Mouse (Mus musculus) right cerebral cortex, postnatal 4 days (tissue): ENCODE results near the gene Hbp1.

Source experiments
- DNase-seq: peaks from one replicate; pipeline ENCODE4 v3.0.0-alpha.2; 2022

Hbp1 gene

DNA sequence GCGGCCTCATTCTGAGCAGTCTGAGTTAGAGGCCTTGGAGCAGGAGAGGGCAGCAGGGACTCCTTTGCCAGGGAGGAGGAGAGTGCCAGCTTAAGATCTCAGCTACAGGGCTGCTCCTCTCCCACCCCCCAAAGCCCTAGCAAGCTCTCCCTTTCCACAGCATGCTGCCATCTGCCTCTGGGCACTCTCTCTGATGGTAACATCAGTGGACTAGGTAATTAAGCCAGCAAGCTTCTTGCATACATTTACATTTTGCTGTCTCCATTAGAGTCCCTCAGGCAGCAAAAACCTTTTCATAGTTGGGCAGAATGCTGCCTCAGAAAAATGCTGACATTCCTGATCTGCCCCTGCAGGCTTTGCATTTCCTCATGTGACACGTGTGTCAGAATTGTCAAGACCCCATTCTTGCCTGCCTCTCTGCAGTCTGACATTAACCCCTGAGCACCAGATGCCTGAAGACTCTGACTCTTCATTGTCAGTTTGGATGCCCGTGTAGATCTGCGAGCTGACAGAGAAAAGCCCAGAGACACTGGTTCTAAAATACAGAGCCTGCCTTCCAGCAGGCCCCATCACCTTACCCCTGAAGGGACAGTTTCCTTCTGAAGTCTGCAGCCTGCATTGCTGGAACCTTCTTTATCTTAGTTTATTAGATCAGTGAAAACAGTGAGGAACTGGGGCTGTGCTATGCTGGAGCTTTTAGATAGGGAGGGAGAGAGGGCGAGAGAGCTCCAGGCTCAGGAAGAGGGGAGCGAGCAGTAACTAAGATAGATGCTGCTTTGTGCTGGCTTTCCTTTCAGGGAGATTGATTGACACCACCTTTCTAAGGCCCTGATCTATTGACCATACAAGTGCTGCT, 44.4 kb downstream of the Hbp1 start:
- DNase-seq: peak; percentile 34

DNA sequence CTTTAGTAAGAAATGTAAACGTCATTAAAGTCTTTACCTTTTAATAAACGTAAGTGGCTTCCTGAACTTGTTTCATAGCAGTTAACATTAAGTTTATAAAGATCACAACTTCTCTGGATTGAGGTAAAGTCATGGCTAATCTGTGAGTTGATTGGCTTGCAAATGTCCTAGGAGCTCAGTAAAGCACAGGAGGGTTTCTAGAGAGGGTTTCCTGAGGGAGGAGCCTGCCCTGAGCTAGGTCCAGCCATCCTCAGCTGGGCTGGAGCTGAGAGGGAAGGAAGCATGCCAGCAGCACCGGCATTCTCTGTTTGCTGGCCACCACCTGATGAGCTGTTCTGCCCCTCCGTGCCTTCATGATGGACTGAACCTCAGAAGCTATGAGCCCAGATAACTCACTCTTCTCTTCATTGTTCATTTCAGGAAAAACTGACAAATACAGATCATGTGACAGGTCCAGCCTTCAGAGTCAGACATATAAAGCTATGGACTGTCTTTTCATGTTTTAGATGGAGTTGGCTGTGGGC, 49.9 kb downstream of the Hbp1 start:
- no peak for DNase-seq

DNA sequence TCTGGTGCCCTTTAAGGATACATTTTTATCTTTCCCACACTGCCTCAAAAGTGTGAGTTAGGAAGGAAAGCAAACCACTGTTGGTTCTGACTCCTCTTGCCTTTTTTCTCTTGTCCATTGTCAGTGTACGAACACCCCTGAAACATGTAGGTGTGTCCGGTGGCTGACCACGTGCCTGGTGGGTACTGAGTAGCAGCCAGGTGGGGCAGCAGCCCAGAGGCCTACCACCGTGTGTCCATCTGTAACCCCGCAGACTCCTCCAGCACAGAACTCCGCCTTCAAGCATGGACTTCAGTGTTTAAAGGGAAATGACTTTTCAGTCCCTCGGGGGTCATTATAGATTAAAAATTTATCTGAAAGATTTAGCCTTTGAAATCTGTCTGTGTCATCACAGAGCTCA, 52.9 kb downstream of the Hbp1 start:
- no peak for DNase-seq

DNA sequence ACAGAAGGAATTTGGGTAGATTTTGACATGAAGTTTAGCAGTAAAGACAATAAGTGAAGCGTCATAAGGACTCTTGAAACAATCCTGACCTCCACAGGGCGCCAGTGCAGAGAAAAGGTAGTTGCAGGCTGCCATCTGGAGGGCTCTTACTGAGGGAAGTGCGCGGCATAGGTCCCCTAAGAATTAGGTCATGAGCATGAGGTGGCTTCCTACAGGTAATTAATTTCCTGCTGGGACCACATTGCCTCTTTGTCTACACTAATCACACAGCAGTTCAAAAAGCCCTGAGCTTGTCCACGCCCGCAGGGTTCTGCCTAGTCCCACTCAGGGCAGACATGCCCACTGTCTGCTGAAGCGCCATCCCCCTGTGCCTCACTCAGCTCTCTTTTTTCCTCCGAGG, 53.3 kb downstream of the Hbp1 start:
- no peak for DNase-seq

DNA sequence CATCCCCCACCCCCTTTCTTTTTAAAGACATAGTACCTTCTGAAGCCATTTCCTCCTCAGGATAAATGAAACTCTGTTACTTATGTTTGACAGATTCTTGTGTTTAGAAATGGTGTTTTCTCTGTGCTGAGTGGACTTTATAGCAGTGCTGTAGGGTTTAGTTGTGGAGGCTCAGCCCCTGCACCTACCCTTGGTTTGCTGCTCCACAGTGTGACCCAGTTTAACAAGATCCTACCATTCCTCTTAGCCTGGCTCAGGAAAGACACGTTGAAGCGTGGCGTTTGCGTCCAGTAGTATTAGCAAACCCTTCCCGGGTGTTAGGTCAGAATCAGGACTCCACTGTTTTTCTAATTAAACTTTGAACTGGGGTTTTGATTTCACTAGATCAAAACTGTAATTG, 54.0 kb downstream of the Hbp1 start:
- no peak for DNase-seq

DNA sequence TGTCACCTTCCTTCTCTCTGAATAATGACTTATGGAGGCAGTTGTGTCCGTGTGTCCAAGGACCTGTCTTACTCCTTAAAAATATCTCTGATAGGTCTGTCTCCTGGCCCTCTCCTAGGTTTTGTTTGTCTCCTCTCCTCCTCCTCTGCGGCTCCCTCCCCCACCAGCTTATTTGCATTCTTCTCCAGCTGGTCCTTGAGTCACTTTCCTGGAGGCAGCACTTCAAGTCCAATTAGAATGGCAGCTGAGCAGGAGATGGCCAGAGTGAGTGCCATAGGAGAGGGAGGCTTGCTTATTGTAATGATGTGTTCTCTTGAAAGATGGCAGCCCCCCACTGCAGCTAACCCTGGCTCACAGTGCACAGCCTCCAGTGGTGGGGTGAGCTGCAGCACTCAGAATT, 54.4 kb downstream of the Hbp1 start:
- no peak for DNase-seq

DNA sequence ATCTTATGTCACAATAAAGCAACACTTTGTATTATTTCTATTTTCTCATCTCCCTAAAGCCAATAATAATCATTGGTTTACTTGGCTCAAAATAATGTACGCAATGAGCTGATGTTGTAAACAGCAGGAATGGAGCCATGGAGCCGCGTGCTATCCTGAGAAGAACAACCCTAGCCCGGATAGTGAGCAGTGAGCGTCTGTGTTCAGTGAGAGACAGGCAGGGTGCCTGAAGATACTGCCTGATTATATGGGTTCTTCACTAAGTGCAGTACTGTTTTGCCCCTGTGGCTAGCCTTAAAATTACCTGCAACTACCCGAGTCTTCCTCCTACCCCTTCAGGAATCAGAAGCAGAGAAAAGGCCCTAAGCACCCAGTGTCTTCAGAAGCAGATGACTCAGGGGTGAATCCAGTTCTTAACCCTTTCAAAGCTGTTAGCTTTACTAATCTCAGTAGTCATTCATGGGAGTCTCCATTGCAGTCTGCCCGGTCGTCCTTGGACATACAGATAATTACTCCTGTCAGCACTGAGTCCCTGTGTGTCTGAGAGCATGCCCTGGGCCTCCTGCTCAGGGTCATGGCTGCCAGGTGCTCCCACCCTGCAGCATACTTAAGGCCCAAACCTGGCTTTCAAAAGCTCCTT, 55.1 kb downstream of the Hbp1 start:
- DNase-seq: no peak

DNA sequence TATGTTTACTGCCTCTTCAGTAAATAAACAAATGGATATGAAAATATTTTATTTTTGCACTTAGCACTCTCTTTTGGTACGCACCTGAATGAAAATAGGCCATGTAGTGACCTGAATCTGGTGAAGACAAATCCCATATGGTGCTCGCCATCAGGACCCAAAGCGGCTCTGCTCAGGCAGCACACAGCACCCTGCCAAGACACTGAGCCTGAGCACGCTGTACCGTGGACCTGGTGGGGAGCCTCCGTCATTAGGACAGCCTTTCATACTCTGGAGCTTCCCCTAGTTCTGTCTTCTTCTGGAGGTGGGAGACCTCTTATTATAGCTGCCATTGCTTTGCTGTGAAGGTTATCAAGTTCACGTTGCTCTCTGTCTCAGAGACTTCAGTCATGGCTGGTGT, 57.6 kb downstream of the Hbp1 start:
- no peak for DNase-seq

DNA sequence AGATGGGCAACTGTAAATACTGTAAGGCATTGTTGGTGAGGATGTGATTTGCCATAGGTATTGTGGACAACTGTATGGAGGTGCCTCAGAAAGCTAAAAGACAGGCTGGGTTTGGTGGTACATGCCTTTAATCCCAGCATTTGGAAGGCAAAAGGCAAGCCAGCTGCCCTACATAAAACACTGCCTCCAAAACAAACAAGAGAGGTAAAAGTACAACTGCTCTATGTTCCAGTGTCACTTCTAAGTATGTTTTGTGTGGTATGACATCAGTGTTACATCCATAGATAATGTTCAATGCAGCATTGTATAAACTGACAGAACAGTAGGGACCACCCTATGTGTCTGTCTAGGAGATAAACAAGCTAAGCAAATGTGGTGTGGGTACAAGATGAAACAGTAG, 58.3 kb downstream of the Hbp1 start:
- no peak for DNase-seq

DNA sequence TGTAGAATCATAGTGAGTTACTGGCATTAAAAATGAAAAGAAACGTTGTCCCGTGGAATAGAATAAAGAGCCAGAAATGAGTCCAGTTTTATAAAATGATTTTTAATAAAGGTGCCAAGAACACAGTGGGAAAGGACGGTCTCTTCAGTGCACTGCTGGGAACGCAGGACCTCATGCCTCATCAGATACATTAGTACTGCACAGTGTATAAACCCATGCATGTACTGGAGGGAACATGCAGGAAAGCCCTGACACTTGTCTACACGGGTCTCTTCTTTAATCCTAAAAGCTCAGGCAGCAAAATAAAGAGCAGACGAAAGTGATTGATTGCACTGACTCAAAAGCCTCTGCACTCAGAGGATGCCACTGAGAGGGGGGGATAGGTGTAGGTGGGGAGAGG, 59.6 kb downstream of the Hbp1 start:
- DNase-seq: no peak

DNA sequence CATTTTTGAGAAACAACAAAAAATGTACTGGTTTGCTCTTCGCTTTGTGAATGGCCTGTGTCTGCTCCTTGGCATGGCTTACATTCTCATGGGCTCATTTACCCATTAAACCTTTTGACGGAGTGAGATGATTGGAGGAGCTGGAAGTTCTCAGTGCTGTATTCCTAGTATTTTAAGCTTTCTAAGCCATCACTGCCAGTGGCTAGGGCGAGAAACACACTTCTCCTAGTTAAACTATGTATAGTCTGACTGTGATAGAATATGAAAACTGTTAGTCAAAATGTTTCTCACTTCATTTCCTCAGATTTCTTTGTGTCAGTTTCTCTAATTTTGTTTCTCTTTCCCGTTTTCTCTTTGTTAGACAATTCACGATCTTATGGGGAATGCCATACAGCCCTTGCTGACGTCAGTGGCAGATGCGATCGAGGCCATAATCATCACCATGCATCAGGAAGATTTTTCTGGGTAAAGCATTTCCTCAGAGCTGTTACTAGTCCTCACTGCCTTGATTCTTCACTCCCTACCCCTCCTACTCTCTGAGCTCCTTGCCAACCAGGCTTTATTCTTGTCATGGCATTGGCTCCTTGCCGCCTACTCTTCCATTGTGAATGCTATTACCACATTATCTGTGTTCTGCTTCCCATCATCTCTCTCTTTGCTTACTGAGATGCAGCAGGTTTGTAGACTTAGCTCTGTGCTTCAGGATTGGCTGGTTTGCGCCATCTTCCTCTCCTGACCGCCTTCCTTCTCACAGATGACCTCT, 64.3 kb downstream of the Hbp1 start:
- no peak for DNase-seq

DNA sequence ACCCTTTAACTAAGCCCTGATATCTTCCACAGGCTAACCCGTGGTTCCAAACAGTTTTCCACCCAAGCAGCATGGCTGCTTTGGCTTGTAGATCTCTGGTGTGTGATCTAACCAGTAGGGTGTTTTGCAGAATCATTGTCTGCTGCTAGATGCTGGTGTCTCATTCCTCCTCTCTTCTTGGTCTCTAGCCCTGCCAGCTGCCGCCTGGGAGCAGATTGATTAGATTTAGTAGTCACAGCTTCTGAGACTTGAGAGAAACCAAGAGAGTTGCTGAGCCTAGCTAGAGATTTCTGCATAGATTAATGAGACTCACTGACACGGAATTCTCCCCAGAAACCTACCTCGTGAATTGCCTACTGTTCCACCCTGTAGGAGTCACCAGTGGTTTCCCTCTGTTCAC, 65.3 kb downstream of the Hbp1 start:
- DNase-seq: no peak

DNA sequence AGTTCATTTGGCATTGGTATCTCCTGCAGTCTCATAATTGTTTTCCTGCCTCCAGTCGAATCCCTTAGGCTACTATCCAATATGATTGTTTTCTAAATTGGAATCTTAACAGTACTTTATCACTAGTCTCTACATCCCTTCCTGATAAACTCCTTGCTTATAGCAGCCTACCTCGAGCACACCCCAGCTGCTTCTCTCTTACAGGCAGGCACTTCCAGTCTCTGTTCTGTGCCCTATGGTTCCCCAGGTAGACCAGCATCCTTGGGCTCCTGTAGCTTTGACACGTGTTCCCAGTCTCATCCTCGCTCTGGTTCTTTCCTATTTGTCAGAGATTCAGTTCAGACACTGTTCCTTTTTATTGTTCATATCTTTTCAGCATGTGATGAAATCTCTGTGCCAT, 66.0 kb downstream of the Hbp1 start:
- no peak for DNase-seq

DNA sequence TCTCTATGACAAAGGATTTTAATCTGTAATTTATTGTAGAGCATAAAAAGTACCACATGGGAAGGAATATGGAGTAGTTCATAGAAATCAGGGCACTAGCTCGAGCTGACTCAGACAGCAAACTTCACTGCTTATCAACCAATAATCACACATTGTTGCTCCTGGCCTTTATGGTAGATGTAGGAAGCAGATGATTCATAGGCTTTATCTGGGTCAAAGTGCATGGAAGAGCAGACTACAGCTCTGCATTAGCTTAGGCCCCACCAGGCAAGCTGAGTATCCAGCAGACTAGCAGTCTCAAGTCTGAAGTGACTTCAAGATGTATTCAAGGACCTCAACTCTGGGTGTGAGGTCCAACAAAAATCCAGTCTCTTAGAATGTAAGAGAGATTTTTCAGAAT, 67.6 kb downstream of the Hbp1 start:
- DNase-seq: no peak

DNA sequence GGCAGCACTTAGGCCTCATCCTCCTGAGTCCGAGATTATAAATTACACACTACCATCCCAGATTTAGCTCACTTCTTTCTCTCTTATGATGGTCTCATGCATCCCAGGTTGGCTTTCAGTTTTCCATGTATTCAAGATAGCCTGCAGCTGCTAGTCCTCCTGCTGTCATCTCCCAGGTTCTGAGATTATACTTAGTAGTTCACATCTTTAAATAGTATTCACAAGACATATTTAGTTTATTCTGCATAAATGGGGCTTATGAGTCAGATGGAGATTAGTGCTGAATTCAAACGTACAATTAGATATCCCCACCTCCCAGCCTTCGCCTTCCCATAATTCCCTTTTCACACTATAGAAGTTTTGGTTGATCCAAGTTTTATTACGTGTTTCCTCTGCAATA, 73.6 kb downstream of the Hbp1 start:
- DNase-seq: no peak
